Mouse (Mus musculus): ENCODE data around the gene Nacc1. TPM values are rescaled to one million over a fixed set of nuclear protein-coding genes. Genes with fewer than 3 reads are reported as not detected.

Nacc1 gene
- total RNA-seq, 2 experiments from 2014 or later = 20.0 to 22.2 TPM

- peak; percentile 98 for DNase-seq
Observed at GRCm38 (mm10) chr8:84663483-84664327, 24.0 kb downstream of the Nacc1 start.

- DNase-seq = peak; percentile 95
Observed at GRCm38 (mm10) chr8:84662581-84663065, 25.0 kb downstream of the Nacc1 start, which contains the start of gene Ier2. Gene Ier2, minus strand, starts transcription at chr8:84662852.

GRCm38 (mm10) chr8:84661961-84662571 is 25.6 kb downstream of the Nacc1 start:
- peak; percentile 59 for DNase-seq

- DNase-seq = peak; percentile 92
Observed at GRCm38 (mm10) chr8:84661458-84661871, 26.2 kb downstream of the Nacc1 start.

- DNase-seq = peak; percentile 65
Observed at GRCm38 (mm10) chr8:84660819-84661457, 26.7 kb downstream of the Nacc1 start.

GRCm38 (mm10) chr8:84659936-84660818 is 27.5 kb downstream of the Nacc1 start:
- peak; percentile 75 for DNase-seq

GRCm38 (mm10) chr8:84658951-84659350 is 28.7 kb downstream of the Nacc1 start:
- DNase-seq = no peak

- no peak for DNase-seq
Observed at GRCm38 (mm10) chr8:84657680-84658079, 30.0 kb downstream of the Nacc1 start.

GRCm38 (mm10) chr8:84657203-84657602 is 30.5 kb downstream of the Nacc1 start:
- DNase-seq = no peak

- peak; percentile 81 for DNase-seq
Observed at GRCm38 (mm10) chr8:84656641-84657126, 31.0 kb downstream of the Nacc1 start.

- peak; percentile 19 for DNase-seq
Observed at GRCm38 (mm10) chr8:84656191-84656525, 31.5 kb downstream of the Nacc1 start.

- DNase-seq = peak; percentile 10
Observed at GRCm38 (mm10) chr8:84655336-84656190, 32.1 kb downstream of the Nacc1 start.

- no peak for DNase-seq
Observed at GRCm38 (mm10) chr8:84654597-84654996, 33.1 kb downstream of the Nacc1 start.

GRCm38 (mm10) chr8:84653092-84653631 is 34.5 kb downstream of the Nacc1 start:
- no peak for DNase-seq

GRCm38 (mm10) chr8:84650213-84650612 is 37.4 kb downstream of the Nacc1 start:
- no peak for DNase-seq

- DNase-seq = no peak
Observed at GRCm38 (mm10) chr8:84647461-84647901, 40.2 kb downstream of the Nacc1 start.

GRCm38 (mm10) chr8:84646800-84647199 is 40.9 kb downstream of the Nacc1 start:
- DNase-seq = no peak

GRCm38 (mm10) chr8:84643019-84643418 is 44.6 kb downstream of the Nacc1 start:
- no peak for DNase-seq

GRCm38 (mm10) chr8:84641578-84642361 is 45.9 kb downstream of the Nacc1 start:
- no peak for DNase-seq
